Mouse (Mus musculus) retina, embryonic 14.5 days (tissue): ENCODE measurements at regions not wholly inside any gene's neighbourhood (a gene's known extent, or its start where the extent isn't known, plus 50 kb on each side); places are given as distances from the start of the nearest gene placed in this dataset.

Experiments used
- DNase-seq: peaks from one replicate; pipeline ENCODE4 v3.0.0-alpha.2; 2015; ENCODE audit warnings: low spot score

DNA sequence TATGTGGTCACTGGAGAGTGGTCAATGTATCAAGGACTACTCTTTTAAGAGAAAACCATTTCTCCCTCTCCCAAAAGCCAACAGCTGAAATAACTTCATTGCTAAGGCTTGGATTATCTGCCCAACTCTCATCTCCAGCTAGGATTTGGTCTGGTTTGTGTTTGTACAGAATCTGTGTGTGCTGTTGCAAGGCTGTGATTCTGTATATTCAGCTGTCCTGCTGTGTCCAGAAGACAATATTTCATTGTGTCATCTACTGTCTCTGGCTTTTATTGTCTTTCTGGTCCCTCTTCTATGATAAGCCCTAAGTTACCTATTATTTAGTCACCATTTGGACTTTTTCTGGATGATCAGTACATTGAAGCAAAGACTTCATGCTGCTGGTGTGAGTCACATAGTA is 110.9 kb downstream of the Cenpc1 start:
- no peak for DNase-seq

DNA sequence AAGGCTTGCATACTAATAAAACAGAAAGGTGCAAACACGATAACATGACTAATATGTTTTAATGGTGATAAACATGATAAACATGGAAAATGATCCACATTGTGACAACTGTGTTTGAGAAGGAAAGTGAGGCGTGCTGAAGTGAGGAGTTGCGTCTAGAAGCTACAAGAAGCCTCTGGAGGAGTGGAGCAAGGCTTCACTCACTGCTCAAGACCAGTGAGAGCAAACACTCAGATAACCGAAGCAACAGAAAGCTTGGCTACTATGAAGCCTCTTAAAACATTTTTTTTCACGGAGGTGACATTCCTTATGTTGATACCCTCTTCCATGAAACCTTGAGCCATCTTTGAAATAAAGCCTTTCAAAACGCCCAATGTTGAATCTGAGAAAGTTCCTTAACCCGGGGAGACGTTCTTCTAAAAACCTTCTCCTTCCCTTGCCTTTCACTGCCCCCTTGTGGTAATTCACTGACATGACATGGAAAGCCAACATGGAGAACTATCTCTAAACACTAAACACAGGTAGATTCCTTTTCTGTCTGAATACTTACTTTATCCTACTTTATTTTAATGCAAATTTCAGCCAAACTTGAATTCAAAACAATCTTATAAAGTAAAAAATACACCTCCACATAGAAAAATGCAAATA is 128.6 kb downstream of the Cenpc1 start:
- peak; percentile 84 for DNase-seq

DNA sequence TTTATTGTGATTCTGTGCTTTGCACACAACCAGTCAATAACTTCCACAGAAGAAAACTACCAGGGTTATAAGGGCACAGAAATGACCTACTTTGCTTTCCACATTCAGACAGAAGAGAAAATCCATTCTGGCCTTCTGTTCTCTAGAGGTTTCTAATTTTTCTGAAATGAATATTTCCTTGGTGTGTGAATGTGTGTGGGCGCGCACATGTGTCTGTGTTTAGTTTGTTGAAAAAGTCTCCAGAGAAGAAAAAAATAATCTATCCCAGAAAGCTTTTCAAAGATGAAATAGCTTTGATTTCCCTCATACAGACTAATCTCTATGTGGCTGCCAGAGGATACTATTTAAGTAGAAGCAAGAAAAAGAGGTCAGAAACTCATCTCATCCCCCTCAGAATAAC is 147.1 kb downstream of the Cenpc1 start:
- DNase-seq, result no peak

DNA sequence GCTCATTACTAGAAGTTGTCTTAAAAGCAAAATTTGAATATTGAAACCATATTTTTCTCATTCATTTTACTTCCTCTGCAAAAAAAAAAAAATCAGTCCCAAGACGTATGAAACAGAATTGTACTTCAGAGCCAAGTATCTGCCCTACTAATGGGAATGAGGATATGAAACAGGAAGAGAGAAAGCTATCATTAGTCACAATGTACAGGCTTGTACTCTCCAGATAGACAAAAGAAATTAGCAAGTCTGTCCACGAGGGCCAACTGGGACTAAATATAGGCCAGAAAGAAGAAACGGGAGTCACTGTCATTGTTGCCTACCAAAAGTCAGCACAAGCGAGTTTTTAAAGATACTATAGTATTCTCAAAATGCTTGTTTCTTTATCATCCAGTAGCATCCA is 150.4 kb downstream of the Cenpc1 start:
- no peak for DNase-seq

DNA sequence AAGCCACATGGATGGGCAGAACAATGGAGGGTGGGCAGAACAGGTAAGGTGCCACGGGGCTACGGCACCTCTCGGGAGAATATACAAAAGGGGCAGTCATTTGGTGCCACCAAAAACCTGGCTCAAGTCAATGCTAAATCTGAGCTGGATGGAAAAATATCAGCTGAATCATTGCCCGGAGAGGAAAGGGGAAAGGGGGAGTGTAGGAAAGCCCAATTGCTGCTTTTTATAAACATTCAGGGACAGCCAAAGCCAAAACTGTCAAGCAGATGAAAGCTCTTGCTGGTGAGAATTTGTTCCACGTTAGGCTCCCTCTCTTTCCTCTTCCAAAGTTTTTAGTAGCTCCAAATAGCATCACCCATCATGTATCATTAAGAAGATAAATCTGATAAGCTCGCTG is 168.9 kb downstream of the Cenpc1 start:
- no peak for DNase-seq

DNA sequence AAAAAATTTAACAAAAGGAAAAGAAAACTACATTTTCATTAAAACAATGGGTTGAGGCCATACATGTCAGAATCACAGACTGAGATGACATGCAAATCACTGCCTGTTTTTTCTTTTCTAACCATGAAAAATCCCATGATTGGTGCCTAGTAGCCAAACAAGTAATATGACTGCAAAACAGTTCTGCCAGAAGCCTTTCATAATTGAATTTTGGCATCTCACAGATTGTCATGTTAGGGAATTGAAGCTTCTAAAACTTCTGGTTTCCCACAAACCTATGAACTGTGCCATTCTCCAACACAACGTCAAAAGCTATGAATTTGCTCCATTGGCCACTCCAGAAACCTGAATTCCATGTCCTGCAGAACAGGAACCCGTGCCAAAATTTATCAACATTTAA is 169.6 kb downstream of the Cenpc1 start:
- no peak for DNase-seq

DNA sequence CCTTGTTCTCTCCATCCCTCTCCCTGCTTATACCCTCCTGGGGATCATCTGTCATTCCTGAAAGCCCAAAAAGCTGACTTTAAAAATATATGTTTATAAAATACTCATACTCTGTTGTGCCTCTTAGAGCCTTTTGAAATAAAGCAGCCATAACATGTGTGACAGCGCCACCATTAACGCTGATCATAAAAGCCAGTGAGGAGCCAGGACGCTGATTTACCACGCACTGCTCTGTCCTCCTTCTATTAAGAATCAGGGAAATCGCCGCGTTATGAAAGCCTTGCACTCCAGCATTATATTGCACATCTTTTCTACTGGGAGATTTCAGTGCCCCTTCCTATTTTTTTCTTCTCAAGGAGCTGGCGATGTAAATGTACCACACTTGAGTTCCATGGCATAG is 195.1 kb downstream of the Cenpc1 start:
- DNase-seq, result no peak

DNA sequence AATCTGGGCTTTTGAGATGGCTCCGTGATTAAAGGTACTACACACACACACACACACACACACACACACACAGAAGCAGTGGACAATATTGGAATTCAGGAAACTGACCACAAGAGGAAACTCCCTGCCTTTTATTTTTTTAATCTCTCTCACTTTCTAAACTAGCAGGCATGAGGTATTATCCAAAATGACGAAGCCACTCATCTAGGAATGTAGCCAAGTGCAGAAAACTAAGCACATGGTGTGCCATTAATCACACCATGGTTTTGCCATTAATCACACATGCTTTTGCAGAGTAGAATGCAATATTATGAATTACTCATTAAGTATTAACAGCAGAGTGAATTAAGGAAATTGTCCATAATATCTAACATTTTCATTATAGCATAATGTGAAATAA is 232.8 kb downstream of the Cenpc1 start:
- DNase-seq, result no peak

DNA sequence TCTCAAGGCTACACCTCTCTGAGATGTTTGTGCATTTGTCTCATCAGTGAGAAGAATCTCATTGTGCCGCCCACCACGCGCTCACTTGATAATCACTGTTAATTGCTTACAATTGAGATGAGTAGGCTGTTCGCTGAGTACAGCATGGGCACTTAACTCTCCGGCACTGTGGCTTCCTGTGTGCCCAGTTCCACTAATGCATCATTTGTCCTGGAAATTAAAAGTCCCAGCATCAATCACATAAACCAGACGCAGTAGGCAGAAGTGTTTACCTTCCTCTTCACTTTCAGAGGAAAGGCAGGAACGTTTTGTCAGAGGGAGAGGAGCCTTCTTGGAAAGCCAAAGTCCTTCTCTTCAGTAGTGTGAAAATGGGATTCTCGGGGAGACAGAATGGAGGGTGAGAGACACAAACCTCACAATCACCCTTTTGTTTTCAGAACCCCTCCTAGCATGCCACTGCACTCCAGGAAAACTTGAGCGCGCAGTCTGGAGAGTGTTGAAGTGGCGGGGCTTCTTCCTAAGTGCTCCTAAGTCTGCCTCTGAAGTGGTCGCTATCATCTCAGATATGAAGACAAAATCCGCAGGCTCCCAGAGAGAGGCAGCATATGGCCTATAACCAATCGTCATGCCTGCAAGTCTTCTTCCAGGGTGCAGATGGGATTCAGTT is 269.7 kb downstream of the Cenpc1 start:
- DNase-seq, result no peak

DNA sequence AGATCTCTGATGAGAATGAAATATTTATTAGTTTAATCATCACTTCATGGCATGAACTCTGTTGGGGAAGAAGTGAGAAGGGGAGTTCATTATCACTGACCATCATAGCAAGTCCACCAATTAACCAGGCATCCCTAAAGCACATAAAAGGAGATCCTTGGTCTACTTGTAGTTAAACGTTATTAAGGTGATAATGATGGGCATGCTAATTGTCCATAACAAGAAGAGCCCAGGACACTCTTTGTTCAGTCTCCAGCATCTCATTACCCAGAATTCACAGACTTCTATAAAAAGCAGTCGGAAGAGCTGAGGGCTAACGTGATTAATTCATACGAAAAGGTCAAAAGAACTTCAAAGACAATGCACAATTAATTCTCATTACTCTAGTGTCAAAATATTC is 272.2 kb downstream of the Cenpc1 start:
- peak; percentile 24 for DNase-seq

DNA sequence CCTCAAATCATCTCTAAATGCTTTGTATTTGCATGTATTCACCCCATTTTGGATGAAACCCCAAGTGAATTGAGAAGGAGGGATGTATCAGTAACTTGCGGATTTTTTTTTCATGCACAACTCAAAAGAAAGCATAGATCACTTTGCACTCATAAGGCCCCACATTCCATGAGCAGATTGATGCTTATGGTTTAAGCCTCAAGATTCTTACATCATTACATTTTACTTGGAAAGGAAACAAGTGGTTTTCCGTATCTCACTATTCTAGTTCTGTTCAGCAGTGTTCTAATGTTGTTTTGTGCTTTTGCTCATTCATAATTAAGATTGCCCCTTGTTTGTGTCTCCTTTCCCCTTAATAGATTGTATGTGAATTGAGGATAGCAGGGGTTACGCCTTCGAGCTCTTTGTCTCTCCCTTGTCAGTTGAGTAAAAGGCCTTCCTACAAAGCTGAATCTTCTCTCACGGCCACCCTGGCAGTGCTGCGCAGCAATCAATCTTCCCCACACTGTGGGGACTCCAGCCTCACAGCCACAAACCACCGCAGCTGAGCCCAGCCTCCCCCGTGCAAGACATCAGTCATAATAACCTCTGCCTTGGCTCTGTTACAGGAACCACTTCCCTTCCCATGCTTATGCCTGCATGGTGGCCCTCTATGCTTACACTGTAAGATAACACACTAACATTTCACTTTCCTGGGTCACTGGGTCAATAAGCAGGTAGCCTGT is 284.5 kb downstream of the Cenpc1 start:
- DNase-seq, result no peak

DNA sequence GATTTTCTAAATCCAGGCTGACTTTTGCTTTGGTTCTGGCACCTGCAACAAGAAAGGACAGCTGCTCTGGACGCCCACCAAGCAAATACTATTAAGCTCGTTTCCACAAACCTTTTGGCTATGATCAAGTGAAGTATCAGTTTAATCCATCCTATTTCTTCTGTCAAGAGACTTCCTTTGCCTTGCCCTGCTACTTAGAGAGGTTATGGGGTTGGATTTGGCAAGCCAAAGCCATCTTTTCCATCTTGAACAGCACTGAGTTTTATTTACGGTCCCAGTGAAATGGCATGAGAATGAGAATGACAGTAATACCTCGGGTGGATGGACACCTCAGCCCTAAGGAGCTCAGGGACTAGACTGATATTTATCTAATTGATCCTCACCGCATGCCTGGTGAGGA is 285.4 kb downstream of the Cenpc1 start:
- peak; percentile 26 for DNase-seq

DNA sequence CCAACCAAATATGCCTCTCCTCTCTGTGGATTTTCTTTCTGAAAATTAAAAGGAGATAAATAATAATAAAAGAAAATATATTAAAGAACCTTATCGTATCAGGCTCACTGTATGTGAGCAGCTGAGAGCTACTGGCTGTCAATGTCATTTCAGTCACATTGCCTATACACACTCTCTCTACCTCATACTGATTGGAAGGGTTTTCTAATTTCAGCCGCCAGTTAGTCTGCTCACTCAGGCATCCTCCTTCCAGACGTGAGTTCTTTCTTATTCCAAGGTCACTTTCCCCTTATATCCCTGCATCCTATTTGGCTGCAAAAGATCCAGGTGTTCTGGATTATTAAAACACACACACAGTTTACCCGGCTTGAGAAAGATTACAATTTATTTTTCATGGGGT is 286.2 kb downstream of the Cenpc1 start:
- no peak for DNase-seq

DNA sequence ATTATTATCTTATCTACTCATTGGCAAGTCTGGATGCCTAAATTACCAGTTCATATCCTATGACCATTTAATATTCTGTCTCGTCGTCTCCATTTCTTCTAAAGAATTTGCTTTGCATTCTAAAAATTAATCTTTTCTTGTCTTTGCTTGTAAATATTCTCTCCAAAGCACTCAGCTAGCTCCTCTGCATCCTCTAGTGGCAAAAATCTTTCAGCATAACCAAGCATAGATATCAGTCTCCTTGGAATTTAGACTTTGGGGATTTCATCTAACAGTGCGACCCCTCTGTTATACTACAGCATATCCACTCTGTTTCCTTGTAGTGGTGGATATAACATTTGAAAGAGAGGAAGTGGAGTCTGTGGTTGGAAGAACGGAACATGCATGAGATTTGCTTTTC is 292.7 kb downstream of the Cenpc1 start:
- DNase-seq, result no peak

DNA sequence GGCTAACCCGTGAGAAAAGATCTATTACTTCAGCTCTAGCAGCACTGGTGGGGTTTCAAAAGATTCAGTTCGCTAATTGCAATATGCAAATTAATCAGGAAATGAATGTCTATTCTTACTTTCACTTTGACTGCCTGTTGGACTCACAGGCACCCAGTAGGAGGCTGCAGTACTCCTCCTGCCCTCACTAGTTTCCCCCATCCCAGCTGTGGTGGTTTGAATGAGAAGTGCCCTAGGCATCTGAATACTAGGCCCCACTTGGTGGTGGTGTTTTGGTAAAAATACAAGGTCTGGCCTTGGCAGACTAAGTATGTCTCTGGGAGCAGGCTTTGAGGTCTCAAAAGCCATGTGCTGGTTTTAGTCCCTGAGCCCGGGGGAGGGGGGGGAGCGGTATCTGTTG is 293.3 kb downstream of the Cenpc1 start:
- DNase-seq, result no peak

DNA sequence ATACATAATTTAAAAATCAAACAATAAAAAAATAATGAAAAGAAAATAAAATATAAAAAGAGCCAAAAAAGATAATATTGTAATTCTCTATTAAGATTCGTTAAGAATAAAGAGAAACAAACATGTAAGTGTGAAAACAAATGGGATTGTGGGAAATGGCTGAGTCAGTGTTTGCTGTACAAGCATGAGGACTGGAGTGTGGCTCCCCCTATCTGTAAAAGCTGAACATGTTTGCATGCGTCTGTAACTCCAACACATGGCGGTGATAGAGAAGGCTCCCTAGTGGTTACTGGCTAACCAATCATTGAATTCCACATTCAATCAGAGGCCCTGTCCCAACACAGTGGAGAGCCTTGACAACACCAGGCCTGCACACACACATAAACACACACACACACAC is 298.2 kb downstream of the Cenpc1 start:
- no peak for DNase-seq

DNA sequence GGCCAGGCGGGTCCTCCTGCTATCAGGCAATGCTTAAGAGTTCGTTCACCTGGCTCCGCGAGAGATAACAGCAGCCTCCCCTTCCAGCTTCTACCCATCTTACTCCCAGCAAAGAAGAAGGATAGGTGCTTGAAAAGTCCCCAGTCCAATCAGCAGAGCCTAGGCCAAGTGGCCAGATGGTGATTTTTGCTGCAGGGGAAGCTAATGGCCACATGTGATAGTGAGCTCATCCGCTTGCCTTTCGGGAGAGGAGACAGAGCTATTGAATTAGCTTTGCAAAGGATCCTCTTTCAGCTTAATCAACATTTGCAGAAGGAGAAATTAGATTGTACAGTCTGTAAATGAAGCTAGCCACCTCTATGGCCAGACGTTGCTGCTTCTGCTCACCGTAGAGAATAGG is 308.7 kb downstream of the Cenpc1 start:
- no peak for DNase-seq

DNA sequence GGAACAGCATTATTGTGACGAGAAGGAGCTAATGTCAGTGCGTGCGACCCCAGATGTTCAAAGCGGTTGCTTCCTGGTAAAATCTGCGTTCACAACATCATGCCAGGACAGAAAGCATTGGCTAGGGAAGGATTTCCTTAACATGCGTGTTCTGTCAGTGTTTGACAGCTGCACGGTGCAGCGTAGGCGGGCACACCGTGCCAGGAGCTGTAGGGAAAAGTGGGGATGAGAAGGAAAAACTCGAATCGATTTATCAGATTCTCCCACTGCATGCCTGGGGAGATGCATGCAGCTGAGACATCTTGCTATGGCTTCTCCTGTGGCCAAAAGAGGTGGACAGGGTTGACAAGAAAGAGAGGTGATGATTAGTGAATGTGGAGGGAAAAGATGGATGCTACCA is 311.2 kb downstream of the Cenpc1 start:
- no peak for DNase-seq

DNA sequence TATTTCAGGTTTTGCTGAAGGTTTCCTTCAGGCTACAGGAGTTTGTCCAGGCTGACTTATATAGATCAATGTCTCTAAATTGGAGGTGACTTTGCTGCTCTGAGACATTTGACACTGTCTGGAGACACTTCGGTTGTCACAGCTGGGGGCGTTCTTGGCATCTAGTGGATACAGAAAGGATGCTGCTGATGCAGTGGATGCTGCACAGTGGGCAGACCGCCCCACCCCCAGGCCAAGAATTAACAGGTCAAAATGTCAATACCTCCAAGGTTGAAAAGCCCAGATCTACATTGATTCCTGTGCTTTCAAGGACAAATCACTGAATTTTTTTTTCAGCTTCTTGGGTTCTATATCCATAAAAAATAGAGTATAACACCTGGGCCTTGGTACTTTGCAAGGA is 312.3 kb downstream of the Cenpc1 start:
- DNase-seq, result no peak

DNA sequence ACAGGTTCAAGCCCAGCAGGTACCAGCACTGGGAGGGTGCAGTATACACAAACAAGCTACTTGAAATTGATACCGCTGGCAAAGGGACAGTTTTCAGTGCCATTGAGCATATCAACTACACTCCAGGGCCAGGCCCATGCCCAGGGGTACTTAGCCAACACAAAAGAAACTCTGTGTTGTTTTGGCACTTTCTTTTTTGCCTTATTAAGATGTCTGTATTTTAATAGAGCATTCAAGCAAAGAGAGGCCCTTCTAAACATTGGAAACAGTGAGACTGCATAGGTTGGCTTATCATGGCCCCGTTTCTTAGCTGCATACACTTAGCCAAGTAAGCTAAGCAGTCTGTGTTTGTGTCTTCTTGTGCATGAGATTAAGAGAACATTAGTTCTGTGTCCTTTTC is 313.7 kb downstream of the Cenpc1 start:
- no peak for DNase-seq

DNA sequence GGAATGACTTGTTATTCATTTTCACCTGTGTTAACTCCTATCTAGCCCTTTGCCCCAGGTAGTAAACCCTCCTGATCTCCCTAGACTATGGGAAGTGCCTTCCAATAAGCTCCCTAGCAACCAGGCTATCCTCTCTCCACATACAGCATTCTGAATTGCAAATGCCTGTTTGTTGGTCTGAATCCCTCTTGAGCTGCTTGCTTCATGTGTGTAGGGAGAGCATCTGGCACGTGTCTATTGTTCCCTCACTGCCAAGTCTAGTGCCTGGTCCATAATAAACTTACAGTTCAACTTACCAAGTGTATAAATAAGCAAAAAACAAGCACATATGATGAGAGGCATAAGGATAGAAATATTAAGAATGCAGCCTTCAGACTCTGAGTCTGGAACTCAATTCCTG is 314.5 kb downstream of the Cenpc1 start:
- DNase-seq, result no peak

DNA sequence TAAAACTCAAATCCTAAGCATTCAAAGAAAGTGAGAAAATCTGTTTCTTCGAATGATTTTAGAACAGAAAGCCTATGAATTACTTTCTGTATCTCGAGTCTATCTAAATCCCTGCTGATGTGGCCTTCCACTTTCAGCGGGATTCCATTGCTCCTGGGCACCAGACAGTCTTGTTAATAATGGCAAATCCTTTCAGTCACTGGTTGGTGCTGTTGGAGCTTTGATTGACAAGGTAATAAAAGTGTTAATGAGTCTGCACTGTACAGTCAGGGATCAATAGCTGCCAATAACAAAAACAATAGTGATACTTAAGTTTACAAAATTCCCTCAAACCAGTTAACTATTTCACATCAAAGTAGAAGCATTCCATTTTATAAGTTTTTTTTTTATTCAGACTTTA is 335.8 kb downstream of the Cenpc1 start:
- DNase-seq, result no peak

DNA sequence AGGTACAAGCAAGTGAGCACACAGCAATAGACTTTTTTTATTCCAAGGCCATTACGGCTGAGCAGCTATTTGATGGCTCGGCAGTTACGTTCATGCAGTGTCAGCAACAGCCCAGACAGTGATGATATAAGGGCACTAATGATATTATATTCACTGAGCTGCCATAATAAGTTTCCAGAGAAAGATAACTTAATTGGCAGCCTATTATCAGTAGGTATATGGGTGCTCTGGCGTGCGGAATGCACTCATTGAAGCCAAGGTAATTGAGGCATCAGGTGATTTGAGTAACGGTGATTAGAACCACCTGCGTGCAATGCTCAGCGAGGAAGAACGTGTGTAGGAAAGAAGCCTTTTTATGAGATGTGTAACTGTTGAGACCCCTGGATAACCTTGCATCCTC is 358.0 kb downstream of the Cenpc1 start:
- no peak for DNase-seq

DNA sequence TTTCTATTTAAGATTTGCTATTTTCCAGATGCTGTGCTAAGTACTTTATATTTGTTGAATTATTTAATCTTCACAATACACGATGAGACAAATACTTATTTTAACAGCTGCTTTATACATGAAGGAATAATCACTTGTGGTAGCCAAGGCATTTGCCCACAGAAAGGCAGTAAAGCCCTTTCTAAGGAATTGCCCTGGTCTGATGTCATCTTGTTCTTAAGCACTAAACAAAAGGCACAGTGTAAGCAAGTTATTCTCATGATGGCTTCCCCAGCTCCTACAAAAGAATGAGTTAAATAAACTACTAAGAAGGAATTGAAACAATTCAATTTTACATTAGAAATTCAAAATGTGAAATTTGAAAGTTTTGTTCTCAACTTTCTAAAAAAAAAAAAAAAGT is 358.8 kb downstream of the Cenpc1 start:
- no peak for DNase-seq
